Mouse (Mus musculus): ENCODE data around the gene Retreg1.
"Not testable (repeated sequence)": the region's sequence is repeated elsewhere in the genome, so short reads cannot be mapped to it uniquely, and the experiment has no call there.

The Retreg1 gene

GRCm38 (mm10) chr15:25995521-25995920 is 152.5 kb downstream of the Retreg1 start:
- peak; percentile 90 for ATAC-seq (ENCODE audit: low TSS enrichment)

- ATAC-seq (ENCODE audit: low TSS enrichment): not testable (repeated sequence)
Measured at GRCm38 (mm10) chr15:25999545-25999944, 156.6 kb downstream of the Retreg1 start.

- ATAC-seq (ENCODE audit: low TSS enrichment): no peak
Measured at GRCm38 (mm10) chr15:26008621-26009020, 165.6 kb downstream of the Retreg1 start.

GRCm38 (mm10) chr15:26012891-26013290 is 169.9 kb downstream of the Retreg1 start:
- ATAC-seq (ENCODE audit: low TSS enrichment): peak; percentile 41; the same call in 1 of the 2 replicates

GRCm38 (mm10) chr15:26015979-26016665 is 173.1 kb downstream of the Retreg1 start:
- ATAC-seq (ENCODE audit: low TSS enrichment): no peak

GRCm38 (mm10) chr15:26021721-26022120 is 178.7 kb downstream of the Retreg1 start:
- ATAC-seq (ENCODE audit: low TSS enrichment): no peak

GRCm38 (mm10) chr15:26022636-26023035 is 179.7 kb downstream of the Retreg1 start:
- ATAC-seq (ENCODE audit: low TSS enrichment): no peak
